Mouse (Mus musculus): Measurements from ENCODE around the gene Hrk.

DNA sequence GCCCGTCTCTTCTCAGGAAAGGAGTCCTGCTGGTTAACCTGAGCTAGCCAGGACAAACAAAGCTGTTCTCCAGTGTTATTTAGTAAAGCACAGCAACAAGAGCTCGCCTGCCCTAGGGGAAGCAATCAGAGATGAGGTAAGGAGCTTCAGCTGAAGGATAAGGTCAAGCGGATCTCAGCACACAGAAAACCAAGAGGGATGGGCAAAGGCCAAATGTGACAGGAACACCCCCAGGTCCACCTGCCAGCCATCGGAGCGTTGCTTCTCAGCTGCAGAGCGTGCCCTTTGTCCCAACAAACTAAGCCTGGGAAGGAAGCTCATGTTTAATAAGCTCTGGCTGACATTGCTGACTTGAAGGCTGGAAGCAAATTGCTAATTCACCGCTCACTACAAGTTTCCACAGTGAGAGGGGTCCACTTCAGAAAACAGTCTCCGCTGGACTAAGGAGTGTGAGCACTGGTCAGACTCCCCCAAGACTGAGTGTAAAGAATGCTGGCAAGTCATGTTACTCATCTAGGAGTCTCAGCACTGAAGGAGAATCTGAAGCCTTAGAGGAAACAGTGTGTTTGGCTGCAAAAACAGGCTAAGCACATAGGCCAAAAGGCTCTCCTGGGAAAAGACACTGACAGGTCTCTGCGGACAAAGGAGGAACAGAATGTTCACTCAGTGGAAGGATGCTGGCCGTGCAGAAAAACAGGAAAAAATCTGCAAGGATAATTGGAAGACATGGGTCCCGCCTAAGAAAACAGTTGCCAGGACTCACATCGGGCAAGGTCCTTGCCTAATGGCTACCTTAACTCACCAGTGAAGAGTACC, 21.0 kb upstream of the Hrk start:
- TF ChIP-seq CTCF (IDR thresholded peaks at IDR 0.05) (no peak), EP300 (IDR thresholded peaks at IDR 0.05) (no peak)

Measured in lung, postnatal 0 days (tissue).